8 mouse cellular contexts compared by ENCODE assay signal in the genomic region with DNA sequence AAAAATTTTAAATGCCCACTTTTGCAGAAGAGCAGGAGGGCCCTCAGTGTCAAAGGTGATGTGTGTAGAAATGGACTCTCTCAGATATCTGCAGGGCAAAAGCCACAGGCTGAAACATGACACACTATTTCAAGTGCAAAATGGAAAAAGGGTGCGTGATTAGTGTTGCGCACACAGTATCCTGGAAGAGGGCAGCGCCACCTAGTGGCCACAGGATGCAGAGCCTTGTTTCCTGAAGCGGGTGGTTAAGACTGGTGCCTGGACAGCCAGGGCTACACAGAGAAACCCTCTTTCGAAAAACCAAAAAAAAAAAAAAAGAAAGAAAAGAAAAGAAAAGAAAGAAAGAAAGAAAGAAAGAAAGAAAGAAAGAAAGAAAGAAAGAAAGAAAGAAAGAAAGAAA. TPM values are rescaled to one million over a fixed set of nuclear protein-coding genes. Genes with fewer than 3 reads are reported as not detected.
DNase-seq lines count a peak whose midpoint lies in the region; ATAC-seq and TF ChIP-seq lines count a peak whose summit lies in the region.

No protein-coding gene starts in this region.

- no peak overlapping the region for H3K4me3 ChIP-seq in ES-E14 (ENCODE audit: insufficient read depth in 1 of 2, low read depth in 1 of 2, low read length in 2 of 2, poor library complexity in 1 of 2, severe bottlenecking in 1 of 2)
- H3K4me3 ChIP-seq in forebrain, embryonic 14.5 days (ENCODE audit: low read depth, low read length) = no peak overlapping the region
- H3K4me3 ChIP-seq in hindbrain, embryonic 12.5 days = no peak overlapping the region

- no peak overlapping the region for H3K4me2 ChIP-seq in forebrain, embryonic 14.5 days (ENCODE audit: low read length)
- no peak overlapping the region for H3K4me2 ChIP-seq in hindbrain, embryonic 12.5 days (replicated peaks)

- DNase-seq in ES-E14 (ENCODE audit: low read depth, low spot score) = peak; percentile 72
- peak; percentile 78 for DNase-seq in c-Kit-positive CD71-positive TER-119-positive erythroid progenitor cells, embryonic 14.5 days (ENCODE audit: low spot score)
- DNase-seq in forebrain, embryonic 14.5 days (ENCODE audit: low spot score) = peak; percentile 93
- peak; percentile 56 for DNase-seq in layer of hippocampus, adult 9-11 months
- DNase-seq in lung, postnatal 14 days = peak; percentile 87
- peak; percentile 92 for DNase-seq in retina, embryonic 14.5 days (ENCODE audit: low spot score)
- DNase-seq in thymus, postnatal 25 days = peak; percentile 75

- H3K4me1 ChIP-seq in ES-E14 (ENCODE audit: control insufficient read depth in 2 of 2, insufficient read depth in 2 of 2, low read length in 2 of 2, poor library complexity in 1 of 2) = no peaks in the 10 kb centered on the region
- no peaks in the 10 kb centered on the region for H3K4me1 ChIP-seq in forebrain, embryonic 14.5 days (ENCODE audit: control insufficient read depth, insufficient read depth, low read length)
- H3K4me1 ChIP-seq in hindbrain, embryonic 12.5 days = no peaks in the 10 kb centered on the region

- H3K9ac ChIP-seq in ES-E14 (ENCODE audit: insufficient read depth, low read depth, low read length, poor library complexity, severe bottlenecking) = no peak overlapping the region
- H3K9ac ChIP-seq in forebrain, embryonic 14.5 days (ENCODE audit: low read length) = no peak overlapping the region
- no peak overlapping the region for H3K9ac ChIP-seq in hindbrain, embryonic 12.5 days

- no peaks in the 10 kb centered on the region for H3K27me3 ChIP-seq in forebrain, embryonic 14.5 days (replicated peaks; ENCODE audit: control insufficient read depth, insufficient read depth, low read length)
- no peaks in the 10 kb centered on the region for H3K27me3 ChIP-seq in hindbrain, embryonic 12.5 days

- H3K27ac ChIP-seq in ES-E14 (ENCODE audit: insufficient read depth, low read depth, low read length, poor library complexity, severe bottlenecking) = no peak overlapping the region
- H3K27ac ChIP-seq in forebrain, embryonic 14.5 days (ENCODE audit: low read depth, low read length) = no peak overlapping the region
- H3K27ac ChIP-seq in hindbrain, embryonic 12.5 days = no peak overlapping the region

- 5% methylated on average over 5 of the region's 5 CpGs for WGBS in forebrain, embryonic 14.5 days
- WGBS in hindbrain, embryonic 12.5 days = 15% methylated on average over 5 of the region's 5 CpGs

- no peaks in the 10 kb centered on the region for H3K36me3 ChIP-seq in ES-E14 (ENCODE audit: control insufficient read depth, insufficient read depth, low read length, poor library complexity, severe bottlenecking)
- no peaks in the 10 kb centered on the region for H3K36me3 ChIP-seq in forebrain, embryonic 14.5 days (ENCODE audit: control insufficient read depth, insufficient read depth, low read length)
- H3K36me3 ChIP-seq in hindbrain, embryonic 12.5 days = no peaks in the 10 kb centered on the region

- no peaks in the 10 kb centered on the region for H3K9me3 ChIP-seq in ES-E14 (ENCODE audit: control insufficient read depth, insufficient read depth, low read depth, low read length)
- H3K9me3 ChIP-seq in forebrain, embryonic 14.5 days (replicated peaks; ENCODE audit: control insufficient read depth, low read length) = no peaks in the 10 kb centered on the region
- H3K9me3 ChIP-seq in hindbrain, embryonic 12.5 days (replicated peaks) = no peaks in the 10 kb centered on the region

- ATAC-seq in forebrain, embryonic 14.5 days = peak; percentile 88
- ATAC-seq in hindbrain, embryonic 12.5 days (ENCODE audit: low FRiP score) = peak; percentile 81; the same call in 1 of the 2 replicates

- in situ Hi-C loops in ES-E14 (cut with MboI; ENCODE audit: low sequenced_read_pairs in 2 of 2, unreplicated experiment in 2 of 2) = loop anchor here in 1 of 2 experiments (25.0 kb wide), 1 partner anchor 517 kb away; no protein-coding TSS in a partner anchor

TF ChIP-seq in ES-E14, 5 proteins besides CTCF, POLR2A, EP300 and RAD21:
- TF ChIP-seq ZC3H11A (IDR thresholded peaks at IDR 0.05; ENCODE audit: borderline replicate concordance, low read depth, low read length) (peak; percentile 42; the same call in 1 of the 2 replicates), ZNF384 (IDR thresholded peaks at IDR 0.05; ENCODE audit: low read depth, low read length) (no peak)

RNA-seq across cellular contexts. Expression of gene Vwa3a, which starts 15.6 kb away (rescaled TPM):
- total RNA-seq in ES-E14 (2012; rRNA removed) = 0.16 and 0.18 TPM in 2 replicates
- polyA plus RNA-seq in forebrain, embryonic 14.5 days (2014; fragmentation: Nextera tagmentation; extraction: Ambion mirVana) = 1.1 and 1.6 TPM in 2 replicates
- 1.4 and 1.7 TPM in 2 replicates for polyA plus RNA-seq in hindbrain, embryonic 12.5 days (2016; fragmentation: Nextera tagmentation; extraction: Ambion mirVana)

RNA-seq across cellular contexts. Expression of gene Gm5737, which starts 57.5 kb away (rescaled TPM):
- not detected in 2 replicates for total RNA-seq in ES-E14 (2012; rRNA removed)
- not detected in 2 replicates for polyA plus RNA-seq in forebrain, embryonic 14.5 days (2014; fragmentation: Nextera tagmentation; extraction: Ambion mirVana)
- polyA plus RNA-seq in hindbrain, embryonic 12.5 days (2016; fragmentation: Nextera tagmentation; extraction: Ambion mirVana) = not detected in 2 replicates
